Mouse (Mus musculus) CH12.LX (cell line): ENCODE data around the gene Tex44. TPM values are rescaled to one million over a fixed set of nuclear protein-coding genes. Genes with fewer than 3 reads are reported as not detected.

ENCODE experiments used
- DNase-seq: peaks from one replicate; pipeline ENCODE4 v3.0.0-alpha.2; 2013; ENCODE audit errors: extremely low read depth
- H3K27ac ChIP-seq: 2 replicates; pipeline ENCODE4 v1.5.1; 2012; ENCODE audit warnings: low read depth, mild to moderate bottlenecking, control low read depth, moderate library complexity; ENCODE audit not compliant: insufficient read depth
- H3K27me3 ChIP-seq: replicated peaks from 2 replicates; pipeline ENCODE3; 2012; ENCODE audit warnings: inconsistent platforms
- H3K36me3 ChIP-seq, 2 experiments: replicated peaks in 1 of 2; 2 replicates each; pipeline versions ENCODE3 to v1.6.1; 2012; ENCODE audit warnings: inconsistent platforms in 1 of 2, low read length in 1 of 2, mild to moderate bottlenecking in 1 of 2, mixed read lengths in 1 of 2, moderate library complexity in 1 of 2; ENCODE audit not compliant: control insufficient read depth in 1 of 2, insufficient read depth in 1 of 2
- H3K4me1 ChIP-seq, 2 experiments: 2 replicates each; pipeline ENCODE4 v1.6.1; 2012; ENCODE audit warnings: inconsistent platforms in 1 of 2, moderate library complexity in 1 of 2; ENCODE audit not compliant: insufficient read depth in 2 of 2, control insufficient read depth in 1 of 2
- H3K4me2 ChIP-seq: 2 replicates; pipeline ENCODE4 v1.6.1; 2012; ENCODE audit warnings: low read depth, mild to moderate bottlenecking, control low read depth; ENCODE audit not compliant: poor library complexity, insufficient read depth, severe bottlenecking
- H3K4me3 ChIP-seq, 3 experiments: fragments of 150-350 bp in 1 of 3; sonication (generic) in 1 of 3; replicated peaks in 1 of 3; 2 replicates each; pipeline versions ENCODE3 to v1.5.1; 2011 to 2012; ENCODE audit warnings: low read depth in 2 of 3, low read length in 2 of 3, mild to moderate bottlenecking in 2 of 3, moderate library complexity in 2 of 3, control low read depth in 1 of 3, improper control_type of control experiment in 1 of 3, inconsistent platforms in 1 of 3, mixed read lengths in 1 of 3; ENCODE audit not compliant: poor library complexity in 1 of 3
- H3K79me2 ChIP-seq: replicated peaks from 2 replicates; pipeline ENCODE4 v1.6.1; 2012; ENCODE audit warnings: mild to moderate bottlenecking, moderate library complexity; ENCODE audit not compliant: control insufficient read depth, poor library complexity, insufficient read depth, severe bottlenecking; ENCODE audit errors: extremely low read depth
- H3K9ac ChIP-seq: 2 replicates; pipeline ENCODE4 v1.6.1; 2012; ENCODE audit warnings: low read depth, mild to moderate bottlenecking, control low read depth, moderate library complexity; ENCODE audit not compliant: insufficient read depth
- H3K9me3 ChIP-seq: replicated peaks from 2 replicates; pipeline ENCODE3; 2012; ENCODE audit warnings: low read length, inconsistent platforms, mixed read lengths
- BHLHE40 ChIP-seq: IDR thresholded peaks from 2 replicates; pipeline ENCODE4 v1.6.1; 2011; ENCODE audit warnings: mild to moderate bottlenecking, low read depth, low read length, improper control_type of control experiment
- CTCF ChIP-seq, 2 experiments: IDR thresholded peaks in 1 of 2; conservative IDR thresholded peaks in 1 of 2; 2 replicates each; pipeline ENCODE4 v1.5.1; 2011 to 2012; ENCODE audit warnings: low read depth in 2 of 2, low read length in 2 of 2, improper control_type of control experiment in 1 of 2, inconsistent platforms in 1 of 2, mild to moderate bottlenecking in 1 of 2, moderate library complexity in 1 of 2
- E2F4 ChIP-seq: IDR thresholded peaks from 2 replicates; pipeline ENCODE4 v1.6.1; 2011; ENCODE audit warnings: low read depth, low read length, improper control_type of control experiment; ENCODE audit not compliant: insufficient replicate concordance
- EP300 ChIP-seq: IDR thresholded peaks from 2 replicates; pipeline ENCODE4 v1.6.1; 2011; ENCODE audit warnings: low read length, improper control_type of control experiment
- ETS1 ChIP-seq: conservative IDR thresholded peaks from 2 replicates; pipeline ENCODE4 v1.6.1; 2012; ENCODE audit warnings: low read depth, mild to moderate bottlenecking, inconsistent platforms, low read length, improper control_type of control experiment, moderate library complexity
- GABPA ChIP-seq: IDR thresholded peaks from 2 replicates; pipeline ENCODE4 v1.6.1; 2012; ENCODE audit warnings: low read depth, low read length, improper control_type of control experiment, inconsistent platforms; ENCODE audit not compliant: insufficient replicate concordance
- HCFC1 ChIP-seq: IDR thresholded peaks from 2 replicates; pipeline ENCODE4 v1.6.1; 2012; ENCODE audit warnings: low read depth, mild to moderate bottlenecking, inconsistent platforms, low read length, improper control_type of control experiment
- IRF4 ChIP-seq: IDR thresholded peaks from 2 replicates; pipeline ENCODE4 v1.6.1; 2014; ENCODE audit warnings: low read depth, mild to moderate bottlenecking, inconsistent platforms, low read length, improper control_type of control experiment
- JUND ChIP-seq: conservative IDR thresholded peaks from 2 replicates; pipeline ENCODE4 v1.6.1; 2011; ENCODE audit warnings: low read depth, low read length, improper control_type of control experiment
- MAFK ChIP-seq: IDR thresholded peaks from 2 replicates; pipeline ENCODE4 v1.6.1; 2011; ENCODE audit warnings: low read length, improper control_type of control experiment; ENCODE audit not compliant: insufficient replicate concordance
- MAZ ChIP-seq: IDR thresholded peaks from 2 replicates; pipeline ENCODE4 v1.6.1; 2012; ENCODE audit warnings: low read depth, mild to moderate bottlenecking, inconsistent platforms, low read length, improper control_type of control experiment, moderate library complexity
- MEF2A ChIP-seq: IDR thresholded peaks from 2 replicates; pipeline ENCODE4 v1.6.1; 2014; ENCODE audit warnings: low read depth, mild to moderate bottlenecking, inconsistent platforms, low read length, improper control_type of control experiment, borderline replicate concordance
- MXI1 ChIP-seq: IDR thresholded peaks from 2 replicates; pipeline ENCODE4 v1.6.1; 2011; ENCODE audit warnings: mild to moderate bottlenecking, low read depth, low read length, improper control_type of control experiment
- NELFE ChIP-seq: IDR thresholded peaks from 2 replicates; pipeline ENCODE4 v1.6.1; 2011; ENCODE audit warnings: low read depth, low read length, improper control_type of control experiment
- NRF1 ChIP-seq: IDR thresholded peaks from 2 replicates; pipeline ENCODE4 v1.6.1; 2014; ENCODE audit warnings: low read depth, mild to moderate bottlenecking, inconsistent platforms, low read length, improper control_type of control experiment, moderate library complexity
- POLR2AphosphoS2 ChIP-seq: IDR thresholded peaks from 2 replicates; pipeline ENCODE4 v1.6.1; 2011; ENCODE audit warnings: low read depth, low read length, improper control_type of control experiment
- RCOR1 ChIP-seq: conservative IDR thresholded peaks from 2 replicates; pipeline ENCODE4 v1.6.1; 2012; ENCODE audit warnings: low read depth, mild to moderate bottlenecking, inconsistent platforms, low read length, improper control_type of control experiment
- SIN3A ChIP-seq: IDR thresholded peaks from 2 replicates; pipeline ENCODE4 v1.6.1; 2012; ENCODE audit warnings: low read length, improper control_type of control experiment, inconsistent platforms
- SMC3 ChIP-seq: IDR thresholded peaks from 2 replicates; pipeline ENCODE4 v1.6.1; 2011; ENCODE audit warnings: low read depth, low read length, improper control_type of control experiment
- TCF12 ChIP-seq: IDR thresholded peaks from 2 replicates; pipeline ENCODE4 v1.6.1; 2014; ENCODE audit warnings: low read depth, mild to moderate bottlenecking, inconsistent platforms, low read length, improper control_type of control experiment
- UBTF ChIP-seq: IDR thresholded peaks from 2 replicates; pipeline ENCODE4 v1.6.1; 2012; ENCODE audit warnings: low read depth, mild to moderate bottlenecking, inconsistent platforms, low read length, improper control_type of control experiment, moderate library complexity
- USF1 ChIP-seq: IDR thresholded peaks from 2 replicates; pipeline ENCODE4 v1.6.1; 2014; ENCODE audit warnings: low read depth, mild to moderate bottlenecking, inconsistent platforms, low read length, improper control_type of control experiment
- ZKSCAN1 ChIP-seq: IDR thresholded peaks from 2 replicates; pipeline ENCODE4 v1.6.1; 2012; ENCODE audit warnings: low read depth, inconsistent platforms, low read length, improper control_type of control experiment, borderline replicate concordance
- ZNF384 ChIP-seq: IDR thresholded peaks from 2 replicates; pipeline ENCODE4 v1.6.1; 2012; ENCODE audit warnings: low read depth, low read length, improper control_type of control experiment, inconsistent platforms
- dilution Hi-C: fragments of 300-500 bp; cut with MboI; formaldehyde crosslinking; loops from 2 replicates; pipeline ENCODE4 v1.14.3; 2020; ENCODE audit warnings: low sequenced_read_pairs; ENCODE audit not compliant: extremely low pct_unique_long_range_greater_than_20kb, extremely low pct_ligation_motif_present
- in situ Hi-C: fragments of 300-500 bp; cut with MboI; formaldehyde crosslinking; loops from 3 replicates; pipeline ENCODE4 v1.14.3; 2019; ENCODE audit warnings: low sequenced_read_pairs, low pct_ligation_motif_present, low pct_unique_long_range_greater_than_20kb, mixed read lengths
- polyA plus RNA-seq: library from polyadenylated mRNA; unstranded; fragments of >175 nt; gene quantifications from 2 replicates; pipeline ENCODE4 v1.2.1, GENCODE M21; 2012; ENCODE audit warnings: low read depth; ENCODE audit not compliant: insufficient read length
- total RNA-seq, 2 experiments: library from RNA; depleted of rRNA; stranded (reverse); fragments of 300-350 nt in 1 of 2; fragments of >200 nt in 1 of 2; gene quantifications; 2 replicates each; pipeline ENCODE4 v1.2.3; 2012 to 2014

Tex44 gene
- total and polyA plus RNA-seq, 3 experiments: not detected

- H3K4me2 ChIP-seq: no peak overlapping the region
- no peak overlapping the region for H3K27ac ChIP-seq
- H3K27me3 ChIP-seq: no peaks in the 10 kb centered on the region
- dilution Hi-C loops (no loop called here), in situ Hi-C loops (no loop called here)
- no peak for DNase-seq
- no peaks in the 10 kb centered on the region for H3K36me3 ChIP-seq
- no peak overlapping the region for H3K4me3 ChIP-seq
- no peaks in the 10 kb centered on the region for H3K79me2 ChIP-seq
- no peak overlapping the region for H3K9ac ChIP-seq
- no peak for TF ChIP-seq BHLHE40
- TF ChIP-seq SIN3A: no peak
- TF ChIP-seq POLR2AphosphoS2: no peak
- TF ChIP-seq MAFK: no peak
- TF ChIP-seq NELFE: no peak
- TF ChIP-seq E2F4: no peak
- TF ChIP-seq JUND: no peak
- TF ChIP-seq ZKSCAN1: no peak
- no peak for TF ChIP-seq NRF1
- no peak for TF ChIP-seq UBTF
- no peak for TF ChIP-seq SMC3
- TF ChIP-seq IRF4: no peak
- TF ChIP-seq TCF12: no peak
- no peak for TF ChIP-seq MAZ
- no peak for TF ChIP-seq CTCF (conservative IDR thresholded peaks at IDR 0.05 in 1 of 2, IDR thresholded peaks at IDR 0.05 in 1 of 2; ENCODE audit: low read depth in 2 of 2, low read length in 2 of 2)
- H3K4me1 ChIP-seq: peaks cover 5 to 15% of the 10 kb centered on the region in 2 experiments; a peak in 2 of 4 replicates
- no peaks in the 10 kb centered on the region for H3K9me3 ChIP-seq
Observed at GRCm38 (mm10) chr1:86456892-86457581, 30.9 kb downstream of the Tex44 start.

GRCm38 (mm10) chr1:86459371-86459770 lies 33.2 kb downstream of the Tex44 start:
- Histone ChIP-seq H3K4me2 (no peak overlapping the region), H3K27me3 (no peaks in the 10 kb centered on the region), H3K4me3 (no peak overlapping the region), H3K36me3 (no peaks in the 10 kb centered on the region), H3K9ac (no peak overlapping the region), H3K4me1 (no peaks in the 10 kb centered on the region), H3K79me2 (no peaks in the 10 kb centered on the region), H3K27ac (no peak overlapping the region), H3K9me3 (no peaks in the 10 kb centered on the region)
- dilution Hi-C loops: no loop called here
- in situ Hi-C loops: no loop called here
- DNase-seq: no peak
- no peak for TF ChIP-seq USF1
- TF ChIP-seq ZNF384: no peak
- no peak for TF ChIP-seq SMC3
- no peak for TF ChIP-seq ZKSCAN1
- no peak for TF ChIP-seq GABPA
- TF ChIP-seq HCFC1: no peak
- TF ChIP-seq ETS1: no peak
- no peak for TF ChIP-seq RCOR1
- TF ChIP-seq MEF2A: no peak
- TF ChIP-seq EP300: no peak
- TF ChIP-seq MXI1: no peak
- no peak for TF ChIP-seq JUND
